Mouse (Mus musculus): Measurements from ENCODE around the gene Tmem159. TPM values are rescaled to one million over a fixed set of nuclear protein-coding genes. Genes with fewer than 3 reads are reported as not detected.

The Tmem159 gene
- total RNA-seq, 2 experiments from 2014 or later: 7.9 to 12.8 TPM

DNA sequence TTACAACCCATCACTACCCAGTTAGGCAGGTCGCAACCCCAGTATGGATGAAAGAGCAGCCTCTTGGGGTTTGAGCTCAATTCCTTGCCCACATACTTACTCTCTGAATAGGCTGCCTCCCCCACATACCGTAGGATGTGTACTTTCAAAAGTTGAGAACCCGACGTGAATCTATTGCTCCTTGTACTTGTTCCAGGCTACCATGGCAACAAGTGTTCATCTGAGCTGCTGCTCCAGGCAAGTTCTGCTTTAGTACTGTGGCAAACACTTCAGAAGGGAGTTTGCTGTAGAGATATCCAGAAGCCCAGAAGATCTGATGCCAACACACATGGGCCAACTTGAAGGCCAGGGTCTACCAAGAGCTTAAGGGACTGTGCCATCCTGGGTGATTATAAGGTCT is 26.8 kb downstream of the Tmem159 start:
- no peak for ATAC-seq (ENCODE audit: poor library complexity, severe bottlenecking)

DNA sequence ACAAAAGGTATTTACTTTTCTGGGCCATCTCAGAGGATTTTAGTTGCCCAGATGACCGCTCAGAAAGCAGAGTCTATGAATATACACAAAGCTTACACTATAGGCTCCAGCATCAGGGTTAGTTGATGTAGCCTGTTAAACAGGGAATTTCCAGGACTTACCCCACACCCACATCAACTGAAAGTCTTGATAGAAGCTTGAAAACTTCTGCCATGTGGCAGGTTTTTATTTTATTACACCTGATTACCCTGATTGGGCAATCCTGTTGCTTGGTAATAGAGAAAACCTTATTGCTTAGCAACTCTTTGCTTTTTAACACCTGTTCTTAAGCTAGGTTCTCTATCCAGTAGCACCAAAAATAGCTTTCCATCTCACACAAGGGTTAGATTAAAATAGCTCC is 40.6 kb downstream of the Tmem159 start:
- ATAC-seq (ENCODE audit: poor library complexity, severe bottlenecking): no peak

DNA sequence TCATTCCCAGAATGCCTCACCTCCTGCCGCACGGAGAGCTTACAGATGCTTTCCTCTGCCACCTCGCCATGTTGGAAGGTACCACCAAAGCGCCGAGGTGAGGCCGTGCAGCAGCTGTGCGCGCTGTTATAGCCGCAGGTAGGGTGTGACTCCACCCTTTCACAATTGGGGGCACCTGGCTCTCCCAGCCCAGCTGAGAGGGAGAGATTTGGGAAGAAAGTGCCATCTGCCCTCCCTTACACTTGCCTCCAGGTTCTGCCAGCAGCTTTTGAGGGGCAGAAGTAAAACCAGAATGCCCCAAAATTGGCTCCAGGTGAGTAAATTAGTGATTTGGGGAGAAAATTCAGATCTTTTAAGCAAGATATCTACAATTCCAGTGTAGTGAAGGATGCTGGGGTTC is 43.0 kb downstream of the Tmem159 start, which contains the start of gene Zp2:
Gene Zp2 (minus strand): TSS at position 101 of the 400 bp plus-strand sequence.
- no peak for ATAC-seq (ENCODE audit: poor library complexity, severe bottlenecking)

DNA sequence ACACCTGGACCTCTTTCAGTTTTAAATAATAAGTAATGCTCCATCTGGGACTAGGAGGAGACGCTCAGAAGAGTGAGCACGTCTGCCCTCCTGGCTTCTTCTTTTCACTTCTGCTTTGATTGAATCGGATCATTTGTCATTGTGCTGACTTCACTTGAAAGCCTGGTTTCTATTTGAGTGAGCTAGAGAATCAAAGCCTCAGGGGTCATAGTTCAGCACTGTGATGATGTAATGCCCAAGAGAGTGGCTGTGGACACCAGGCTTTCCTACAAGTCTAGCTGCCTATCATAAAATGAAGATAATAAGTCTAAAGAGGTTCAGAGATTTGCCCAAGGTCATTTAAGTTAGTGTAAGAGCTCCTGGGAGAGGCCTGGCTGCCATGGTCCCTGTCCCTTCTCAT is 48.1 kb downstream of the Tmem159 start:
- ATAC-seq (ENCODE audit: poor library complexity, severe bottlenecking): no peak

DNA sequence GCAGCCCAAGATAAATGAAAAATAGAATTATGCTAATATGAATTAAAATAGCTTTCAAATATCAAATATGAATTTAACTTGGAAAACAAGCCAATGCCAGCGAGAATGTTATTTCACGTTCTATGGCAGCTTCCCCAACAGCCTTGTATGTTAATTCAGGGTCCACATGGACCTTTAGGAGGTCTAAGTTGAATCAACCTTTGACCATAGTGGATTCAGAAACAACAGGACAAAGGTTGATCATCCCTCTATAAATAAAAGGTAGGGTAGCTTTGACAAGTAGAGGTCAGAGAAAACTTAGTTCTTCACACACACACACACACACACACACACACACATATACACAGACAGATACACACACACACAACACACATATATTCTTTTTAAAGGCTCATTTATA is 48.7 kb downstream of the Tmem159 start:
- no peak for ATAC-seq (ENCODE audit: poor library complexity, severe bottlenecking)

DNA sequence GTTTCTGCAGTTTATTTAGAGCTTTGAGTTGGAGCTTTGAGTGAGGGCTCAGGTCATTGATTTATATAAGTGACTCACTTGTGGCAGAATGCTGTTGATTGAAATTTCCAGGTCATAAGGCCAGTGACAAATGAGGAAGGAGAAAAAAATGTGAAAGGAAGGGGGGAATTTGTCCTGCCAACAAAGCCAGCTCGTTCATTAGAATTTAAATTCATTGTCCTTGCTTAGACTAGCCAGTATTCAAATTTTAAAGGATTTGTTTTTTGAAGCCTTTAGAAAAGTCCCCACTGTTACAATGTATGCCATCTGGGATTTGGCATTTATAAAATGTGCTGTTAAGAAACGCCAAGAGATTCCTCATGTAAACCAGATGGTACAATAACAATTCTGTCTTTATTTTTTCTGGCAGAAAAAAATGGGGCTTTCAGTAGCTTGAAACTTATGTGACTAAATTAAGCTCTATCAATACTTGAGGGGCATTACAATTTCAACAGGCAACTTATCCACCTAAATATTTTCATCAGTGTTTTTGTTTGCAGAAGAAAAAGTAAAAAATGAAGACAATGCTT is 54.8 kb downstream of the Tmem159 start:
- ATAC-seq (ENCODE audit: poor library complexity, severe bottlenecking): no peak

DNA sequence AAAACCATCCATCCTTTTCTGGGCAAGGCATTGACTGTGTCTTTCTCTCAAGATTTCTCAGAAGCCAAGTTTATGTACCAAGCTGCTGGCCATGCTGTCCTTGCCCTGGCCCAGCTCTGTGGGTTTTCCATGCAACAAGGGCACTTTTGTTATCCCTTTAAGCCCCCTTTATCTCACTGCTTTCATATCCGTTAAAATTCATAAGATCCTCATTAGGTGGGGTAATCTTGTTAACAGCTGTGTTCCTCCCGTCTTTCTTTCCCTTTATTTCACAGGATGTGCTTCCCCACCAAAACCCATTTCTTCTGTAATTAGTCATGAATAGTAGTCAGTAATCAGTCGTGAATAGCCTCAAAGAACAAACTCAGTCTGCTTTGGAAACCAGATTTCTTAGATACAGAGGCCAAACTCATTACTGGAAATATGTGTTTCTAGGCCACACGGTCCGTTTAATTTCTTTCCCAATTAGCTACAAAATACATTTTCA is 55.5 kb downstream of the Tmem159 start:
- no peak for ATAC-seq (ENCODE audit: poor library complexity, severe bottlenecking)

DNA sequence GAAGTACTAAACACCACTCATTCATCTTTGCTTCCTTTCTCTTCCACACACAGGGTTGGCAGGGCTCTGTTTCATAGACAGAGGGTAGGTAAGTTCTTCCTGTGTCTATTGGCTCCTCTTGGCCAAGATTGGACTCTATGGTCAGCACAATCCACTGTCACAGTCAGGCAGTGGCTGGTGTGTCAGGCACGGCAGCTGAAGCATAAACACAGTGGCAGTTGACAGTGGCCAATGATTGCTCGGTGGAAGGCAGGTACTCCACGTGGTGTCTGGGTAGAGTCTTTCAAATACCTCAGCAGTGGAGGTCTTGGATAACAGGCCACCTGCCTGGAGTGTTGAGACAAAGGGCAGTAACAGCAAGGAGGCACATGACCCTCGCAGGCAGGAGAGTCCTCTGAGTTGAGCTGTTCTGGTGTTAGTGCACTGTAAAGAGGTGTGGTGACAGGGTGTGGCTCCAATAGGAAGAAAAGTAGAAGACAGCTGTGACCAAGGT is 56.0 kb downstream of the Tmem159 start:
- ATAC-seq (ENCODE audit: poor library complexity, severe bottlenecking): no peak

DNA sequence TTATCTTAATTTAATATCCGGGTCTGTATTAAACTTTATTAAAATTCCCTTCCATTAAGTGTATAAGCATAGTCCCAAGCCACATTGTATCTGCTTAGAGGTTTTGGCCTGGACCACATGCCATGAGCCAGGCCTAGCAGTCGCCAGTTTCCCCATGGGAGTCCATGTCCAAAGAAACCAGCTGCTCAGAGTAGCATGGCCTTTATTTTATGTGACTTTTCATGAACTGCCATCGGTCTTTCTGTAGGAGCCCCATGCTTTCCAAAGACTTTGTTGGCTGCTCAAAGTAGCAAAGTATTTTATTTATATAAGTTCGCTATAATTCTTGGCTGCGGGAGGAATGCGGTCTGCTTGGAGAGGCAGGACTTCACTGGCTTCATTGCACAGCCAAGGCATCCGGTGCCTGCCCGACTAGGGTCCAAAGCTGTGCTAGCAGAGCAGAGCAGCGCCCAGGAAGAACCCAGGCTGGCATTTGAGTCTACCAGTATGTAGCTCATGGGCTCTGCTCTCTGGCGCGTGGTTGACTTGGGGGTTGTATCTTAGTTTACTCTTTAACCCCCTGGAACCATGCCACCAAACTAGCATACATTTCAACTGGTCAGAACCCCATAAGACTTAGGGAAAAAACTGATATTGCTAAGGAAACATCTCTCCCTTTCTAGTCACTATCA is 61.6 kb downstream of the Tmem159 start:
- no peak for ATAC-seq (ENCODE audit: poor library complexity, severe bottlenecking)

Other genes with a start within 250 kb of the Tmem159 start
- gene Lyrm1, start 206.5 kb upstream of the Tmem159 start, total RNA-seq (2015): 7.9 and 11.0 TPM in 2 replicates
- gene Lyrm1, start 206.5 kb upstream of the Tmem159 start, total RNA-seq (2017): 10.9 and 11.0 TPM in 2 replicates
- gene Dcun1d3, start 206.1 kb upstream of the Tmem159 start, total RNA-seq (2015): 5.1 and 9.5 TPM in 2 replicates
- 8.7 and 10.9 TPM in 2 replicates for gene Dcun1d3, start 206.1 kb upstream of the Tmem159 start, total RNA-seq (2017)
- not detected in 2 replicates for gene Dnah3, start 7.1 kb upstream of the Tmem159 start, total RNA-seq (2015)
- not detected in 2 replicates for gene Dnah3, start 7.1 kb upstream of the Tmem159 start, total RNA-seq (2017)
- not detected in 2 replicates for gene Zp2, start 42.9 kb downstream of the Tmem159 start, total RNA-seq (2015)
- not detected in 2 replicates for gene Zp2, start 42.9 kb downstream of the Tmem159 start, total RNA-seq (2017)
- gene Anks4b, start 71.5 kb downstream of the Tmem159 start, total RNA-seq (2015): not detected in 2 replicates
- not detected in 2 replicates for gene Anks4b, start 71.5 kb downstream of the Tmem159 start, total RNA-seq (2017)
- not detected in 2 replicates for gene Crym, start 99.8 kb downstream of the Tmem159 start, total RNA-seq (2015)
- gene Crym, start 99.8 kb downstream of the Tmem159 start, total RNA-seq (2017): not detected in 2 replicates
- not detected in 2 replicates for gene Abca14, start 101.6 kb downstream of the Tmem159 start, total RNA-seq (2015)
- not detected in 2 replicates for gene Abca14, start 101.6 kb downstream of the Tmem159 start, total RNA-seq (2017)
- not detected in 2 replicates for gene Abca15, start 226.3 kb downstream of the Tmem159 start, total RNA-seq (2015)
- gene Abca15, start 226.3 kb downstream of the Tmem159 start, total RNA-seq (2017): not detected in 2 replicates

Measured in megakaryocyte, adult 5-6 weeks (primary cell).